Mouse (Mus musculus): Measurements from ENCODE around the gene Cdadc1.

The Cdadc1 gene

GRCm38 (mm10) chr14:59612920-59613625, 15.3 kb upstream of the Cdadc1 start:
- peak; percentile 57 for DNase-seq (ENCODE audit: low read depth, low spot score)

GRCm38 (mm10) chr14:59607021-59607420, 9.3 kb upstream of the Cdadc1 start:
- no peak for DNase-seq (ENCODE audit: low read depth, low spot score)

- DNase-seq (ENCODE audit: low read depth, low spot score): peak; percentile 48
These were observed 8.1 kb upstream of the Cdadc1 start for GRCm38 (mm10) chr14:59605671-59606353.

GRCm38 (mm10) chr14:59604002-59604645, 6.4 kb upstream of the Cdadc1 start:
- peak; percentile 25 for DNase-seq (ENCODE audit: low read depth, low spot score)

- no peak for DNase-seq (ENCODE audit: low read depth, low spot score)
These were observed 485 bp upstream of the Cdadc1 start for GRCm38 (mm10) chr14:59598260-59598627.

GRCm38 (mm10) chr14:59594988-59595387, 2.8 kb downstream of the Cdadc1 start:
- DNase-seq (ENCODE audit: low read depth, low spot score): no peak

GRCm38 (mm10) chr14:59592593-59592992, 5.2 kb downstream of the Cdadc1 start:
- DNase-seq (ENCODE audit: low read depth, low spot score): no peak

- DNase-seq (ENCODE audit: low read depth, low spot score): peak; percentile 35
These were observed 5.9 kb downstream of the Cdadc1 start for GRCm38 (mm10) chr14:59591901-59592300.

- DNase-seq (ENCODE audit: low read depth, low spot score): peak; percentile 23
These were observed 7.1 kb downstream of the Cdadc1 start for GRCm38 (mm10) chr14:59590614-59591013.

- no peak for DNase-seq (ENCODE audit: low read depth, low spot score)
These were observed 21.4 kb downstream of the Cdadc1 start for GRCm38 (mm10) chr14:59576385-59576784.

GRCm38 (mm10) chr14:59566756-59567155, 31.0 kb downstream of the Cdadc1 start:
- DNase-seq (ENCODE audit: low read depth, low spot score): no peak

GRCm38 (mm10) chr14:59557886-59558285, 39.9 kb downstream of the Cdadc1 start:
- no peak for DNase-seq (ENCODE audit: low read depth, low spot score)

- DNase-seq (ENCODE audit: low read depth, low spot score): no peak
These were observed 40.7 kb downstream of the Cdadc1 start for GRCm38 (mm10) chr14:59557071-59557470.

- DNase-seq (ENCODE audit: low read depth, low spot score): peak; percentile 68
These were observed 41.7 kb downstream of the Cdadc1 start for GRCm38 (mm10) chr14:59555928-59556531.

GRCm38 (mm10) chr14:59555018-59555417, 42.7 kb downstream of the Cdadc1 start:
- DNase-seq (ENCODE audit: low read depth, low spot score): no peak

GRCm38 (mm10) chr14:59554025-59554424, 43.7 kb downstream of the Cdadc1 start:
- no peak for DNase-seq (ENCODE audit: low read depth, low spot score)

GRCm38 (mm10) chr14:59551956-59552355, 45.8 kb downstream of the Cdadc1 start:
- peak; percentile 46 for DNase-seq (ENCODE audit: low read depth, low spot score)

- DNase-seq (ENCODE audit: low read depth, low spot score): peak; percentile 56
These were observed 46.9 kb downstream of the Cdadc1 start for GRCm38 (mm10) chr14:59550841-59551240.

- no peak for DNase-seq (ENCODE audit: low read depth, low spot score)
These were observed 48.7 kb downstream of the Cdadc1 start for GRCm38 (mm10) chr14:59549106-59549505.

GRCm38 (mm10) chr14:59548532-59548931, 49.2 kb downstream of the Cdadc1 start:
- no peak for DNase-seq (ENCODE audit: low read depth, low spot score)

GRCm38 (mm10) chr14:59547530-59547929, 50.2 kb downstream of the Cdadc1 start:
- DNase-seq (ENCODE audit: low read depth, low spot score): no peak

GRCm38 (mm10) chr14:59546162-59546880, 51.4 kb downstream of the Cdadc1 start:
- no peak for DNase-seq (ENCODE audit: low read depth, low spot score)
